Mouse (Mus musculus): ENCODE measurements at regions not wholly inside any gene's neighbourhood (a gene's known extent, or its start where the extent isn't known, plus 50 kb on each side); places are given as distances from the start of the nearest gene placed in this dataset.

DNA sequence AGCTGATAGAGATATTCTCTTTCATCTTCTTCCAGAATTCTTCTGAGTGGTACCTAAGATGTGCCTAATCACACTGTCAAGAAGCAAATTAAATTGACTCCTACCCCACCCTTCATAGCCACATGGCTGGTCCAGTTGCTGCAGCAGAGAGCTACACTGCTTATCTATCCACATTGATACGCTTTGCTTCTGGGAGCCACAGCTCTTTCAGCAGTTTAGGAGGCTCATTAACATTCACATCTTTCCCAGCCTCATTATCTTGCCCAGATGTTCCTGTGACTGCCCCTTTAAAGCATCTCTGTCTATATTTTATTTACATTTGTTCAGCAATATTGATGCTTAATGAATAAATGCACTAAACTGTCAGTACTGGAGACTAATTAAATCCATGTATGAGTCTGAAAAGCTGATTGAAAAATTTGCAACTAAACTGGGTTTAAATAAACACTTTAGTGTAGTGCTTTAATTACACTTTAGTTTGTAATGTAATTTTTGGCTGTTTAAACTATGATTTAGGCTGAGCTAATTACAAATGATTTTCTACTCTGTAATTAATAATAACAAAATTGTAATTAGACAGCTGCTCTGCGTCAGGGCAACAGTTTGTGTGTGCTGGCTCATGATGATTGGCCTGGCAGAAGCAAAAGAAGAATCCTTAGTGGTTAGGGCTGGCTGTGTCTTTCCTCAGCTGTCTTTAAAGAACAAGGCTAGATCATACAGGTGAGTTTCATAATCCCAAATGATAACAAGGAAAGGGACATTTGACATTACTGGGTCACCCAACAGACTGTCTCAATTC lies 632.5 kb upstream of the Tle4 start:
- no peak for DNase-seq (ENCODE audit: low read depth, low spot score)

DNA sequence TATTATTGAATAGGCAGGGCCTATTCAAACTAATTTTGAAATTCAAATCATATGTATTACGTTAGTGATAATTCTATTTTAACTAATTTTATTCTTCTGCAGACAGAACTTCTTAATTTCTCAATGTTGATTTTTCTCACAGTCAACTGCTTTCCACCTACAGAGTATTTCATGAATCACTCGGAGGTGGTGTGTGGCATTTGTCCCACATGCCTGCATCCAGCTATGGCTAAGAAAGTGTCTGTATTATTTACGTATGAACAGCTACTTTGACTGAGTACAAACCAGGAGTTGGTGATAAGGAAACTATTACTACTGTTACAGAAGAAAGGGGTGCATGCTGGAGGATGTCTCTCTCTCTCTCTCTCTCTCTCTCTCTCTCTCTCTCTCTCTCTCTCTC lies 619.5 kb upstream of the Tle4 start:
- no peak for DNase-seq (ENCODE audit: low read depth, low spot score)

DNA sequence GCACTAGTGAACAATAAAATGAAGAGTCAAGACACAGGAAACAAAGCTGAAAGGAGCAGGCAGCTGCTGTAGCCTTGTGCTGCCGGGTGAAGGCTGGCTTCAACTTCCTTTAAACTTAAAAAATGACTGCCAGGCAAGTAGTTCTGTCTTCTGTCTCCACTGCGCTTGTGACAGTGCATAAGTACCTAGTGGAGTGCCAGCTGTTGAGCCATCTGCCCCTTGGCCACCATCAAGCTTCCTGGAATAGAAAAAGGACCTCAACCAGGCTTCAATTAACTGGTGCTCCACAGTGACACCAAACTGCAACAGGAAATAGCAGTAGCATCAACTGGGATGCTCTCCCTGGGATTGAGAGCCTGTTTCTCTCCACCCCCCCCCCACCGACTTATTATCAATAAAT lies 616.8 kb upstream of the Tle4 start:
- DNase-seq (ENCODE audit: low read depth, low spot score): no peak

DNA sequence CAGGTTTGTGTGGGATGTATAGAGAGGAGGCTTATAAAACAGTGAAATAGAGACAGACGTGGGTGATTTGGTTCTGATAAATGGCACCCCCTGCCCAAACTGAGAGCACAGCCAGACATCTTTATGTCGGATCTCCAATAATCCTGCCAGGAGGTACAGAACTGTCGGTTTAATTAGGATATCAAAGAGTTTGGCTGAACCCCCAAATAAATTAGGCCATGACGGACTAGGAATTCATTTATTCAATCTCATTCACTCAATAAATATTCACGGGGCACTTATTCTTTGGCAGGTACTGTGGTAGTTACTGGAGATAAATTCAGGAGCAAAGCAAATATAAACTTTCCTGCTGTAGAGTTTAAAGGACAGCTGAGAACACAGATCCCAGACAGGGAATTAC lies 615.0 kb upstream of the Tle4 start:
- DNase-seq (ENCODE audit: low read depth, low spot score): no peak

DNA sequence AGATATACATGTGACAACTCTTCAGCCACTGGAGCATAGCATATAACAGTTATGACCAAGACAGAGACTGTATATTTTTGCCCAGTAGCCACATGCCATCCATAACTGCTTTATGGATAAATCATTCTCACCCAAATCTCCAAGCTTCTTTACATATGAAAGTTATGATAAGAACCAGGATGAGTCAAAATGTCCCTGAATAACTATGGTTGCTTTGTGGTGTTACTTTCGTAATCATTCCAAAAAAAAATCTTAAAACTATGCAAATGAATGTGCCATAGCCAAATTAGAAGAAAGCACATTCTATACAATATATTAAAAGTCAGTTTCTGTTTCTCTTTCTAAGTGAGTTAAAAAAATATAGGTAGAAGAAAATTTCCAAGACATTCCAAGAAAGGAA lies 605.2 kb upstream of the Tle4 start:
- DNase-seq (ENCODE audit: low read depth, low spot score): no peak

DNA sequence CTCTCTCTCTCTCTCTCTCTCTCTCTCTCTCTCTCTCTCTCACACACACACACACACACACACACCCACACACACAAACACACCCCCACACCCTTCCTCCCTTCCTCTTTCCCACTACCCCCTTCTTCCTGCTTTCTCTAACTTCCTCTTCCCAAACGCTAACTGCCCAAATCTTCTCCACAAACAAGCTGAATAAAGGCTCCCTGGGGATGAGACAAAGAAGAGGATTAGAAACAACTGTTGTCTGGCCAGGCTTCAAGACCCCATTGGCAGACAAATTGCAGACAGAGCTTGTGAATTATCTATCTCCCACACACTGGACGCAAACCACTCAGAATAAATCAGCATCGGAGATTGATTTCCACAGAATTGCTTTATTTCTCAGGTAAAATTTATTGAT lies 603.4 kb upstream of the Tle4 start:
- peak; percentile 3 for DNase-seq (ENCODE audit: low read depth, low spot score)

DNA sequence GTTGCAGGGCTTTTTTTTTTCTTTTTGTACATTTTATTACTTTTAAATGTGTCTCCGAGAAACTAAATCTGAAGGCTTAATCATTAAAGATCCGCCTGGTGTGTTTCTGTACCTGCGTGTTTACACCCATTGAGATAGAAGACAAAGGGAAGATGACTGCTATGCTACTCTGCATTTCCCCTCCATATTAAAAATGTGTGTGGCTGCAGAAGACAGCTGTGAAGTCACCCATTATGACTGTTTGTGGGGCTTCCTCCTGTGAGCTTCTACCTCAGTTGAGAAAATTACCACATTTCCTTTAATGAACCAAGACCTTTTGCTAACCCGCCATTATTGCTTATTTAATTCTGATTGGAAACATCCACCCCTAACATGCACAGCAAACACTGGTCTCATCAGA lies 602.9 kb upstream of the Tle4 start:
- DNase-seq (ENCODE audit: low read depth, low spot score): no peak

DNA sequence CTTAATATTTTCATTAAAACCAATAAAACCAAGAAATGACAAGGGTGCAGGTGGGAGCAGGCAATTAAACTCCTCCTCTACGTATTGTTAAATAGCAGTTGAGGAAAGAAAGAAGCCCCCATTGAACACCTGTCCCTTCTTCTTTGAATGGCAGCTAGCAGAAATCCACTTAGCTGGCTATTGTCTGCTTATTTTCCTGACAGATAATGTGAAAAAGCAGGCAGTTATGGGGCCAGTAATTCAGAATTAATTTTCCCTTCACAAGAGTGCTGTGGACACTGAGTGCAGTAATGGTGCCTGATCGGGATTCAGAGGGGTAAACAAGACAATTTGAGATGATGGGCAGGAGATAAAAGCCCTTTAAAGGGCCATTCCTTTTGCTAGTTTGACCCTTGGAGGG lies 602.5 kb upstream of the Tle4 start:
- DNase-seq (ENCODE audit: low read depth, low spot score): no peak

DNA sequence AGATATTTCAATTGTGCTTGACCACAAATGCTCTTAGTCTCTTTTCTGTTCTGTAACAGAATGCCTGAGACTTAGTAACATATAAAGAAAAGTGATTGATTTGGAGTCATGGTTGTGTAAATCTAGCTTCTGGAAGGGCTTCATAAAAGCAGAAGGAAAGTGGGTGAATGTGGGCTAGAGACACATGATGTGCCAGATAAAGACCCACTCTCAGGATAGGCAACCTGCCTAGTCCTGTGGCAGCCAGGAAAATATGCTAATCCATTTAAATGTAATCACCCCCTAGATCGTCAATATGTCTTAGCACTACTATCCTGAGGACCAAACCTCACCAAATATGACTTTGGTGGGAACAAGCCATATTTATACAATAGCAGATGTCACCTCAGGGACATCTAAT lies 601.8 kb upstream of the Tle4 start:
- DNase-seq (ENCODE audit: low read depth, low spot score): no peak

DNA sequence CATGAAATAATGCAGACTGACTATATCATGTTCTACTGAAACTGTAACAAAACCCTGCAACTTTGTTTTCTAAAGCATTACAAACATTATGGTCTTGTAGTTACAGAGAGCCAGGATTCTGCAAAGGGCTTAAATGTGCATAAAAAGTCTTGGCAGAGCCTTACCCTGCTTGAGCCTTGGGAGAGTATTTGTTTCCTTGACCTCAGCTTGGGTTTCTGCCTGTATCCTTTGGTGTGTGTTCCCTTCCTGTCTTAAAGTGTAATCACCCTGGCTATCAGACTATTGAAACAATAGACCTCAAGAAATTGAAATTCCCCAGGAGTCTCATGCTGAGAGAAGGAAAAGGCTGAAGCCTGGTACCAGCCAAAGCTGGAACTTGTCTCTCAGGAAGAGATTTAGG lies 577.4 kb upstream of the Tle4 start:
- DNase-seq (ENCODE audit: low read depth, low spot score): no peak

DNA sequence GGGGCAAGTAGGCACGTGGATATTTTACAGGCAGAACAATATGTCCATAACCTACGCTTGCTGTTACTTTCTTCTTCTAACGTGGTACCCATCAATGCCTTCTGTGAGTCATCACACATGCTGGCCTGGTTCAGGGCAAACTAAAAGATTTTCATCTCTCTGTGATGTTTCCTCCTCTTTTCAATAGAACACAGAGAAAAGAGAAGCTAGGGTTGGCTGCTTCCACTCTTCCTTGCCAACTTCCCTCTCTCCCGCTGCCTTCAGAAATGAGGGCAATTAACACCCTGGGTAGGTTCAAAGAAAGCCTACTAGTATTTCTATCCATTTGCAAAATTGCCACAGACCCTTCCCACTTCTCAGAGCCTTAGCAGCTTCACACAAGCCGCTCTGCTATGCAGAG lies 575.5 kb upstream of the Tle4 start:
- DNase-seq (ENCODE audit: low read depth, low spot score): no peak

DNA sequence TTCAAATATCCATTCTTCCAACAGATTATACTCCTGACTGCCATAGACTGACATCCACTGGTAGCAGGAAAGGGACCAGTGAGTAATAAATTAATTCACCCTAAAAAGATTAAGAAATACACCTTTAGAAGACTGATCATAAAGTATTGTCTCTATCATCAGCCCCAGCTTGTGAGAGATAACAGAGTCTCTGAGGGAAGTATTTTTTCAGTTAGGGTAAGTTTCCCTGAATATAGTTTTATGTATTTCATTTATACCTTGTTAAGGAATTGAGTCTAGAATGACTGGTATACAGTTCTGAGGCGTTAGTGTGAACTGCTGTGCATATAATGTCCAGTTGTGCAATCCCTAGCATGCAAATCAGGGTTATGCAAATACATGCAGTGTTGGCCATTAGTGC lies 569.3 kb upstream of the Tle4 start:
- DNase-seq (ENCODE audit: low read depth, low spot score): no peak

DNA sequence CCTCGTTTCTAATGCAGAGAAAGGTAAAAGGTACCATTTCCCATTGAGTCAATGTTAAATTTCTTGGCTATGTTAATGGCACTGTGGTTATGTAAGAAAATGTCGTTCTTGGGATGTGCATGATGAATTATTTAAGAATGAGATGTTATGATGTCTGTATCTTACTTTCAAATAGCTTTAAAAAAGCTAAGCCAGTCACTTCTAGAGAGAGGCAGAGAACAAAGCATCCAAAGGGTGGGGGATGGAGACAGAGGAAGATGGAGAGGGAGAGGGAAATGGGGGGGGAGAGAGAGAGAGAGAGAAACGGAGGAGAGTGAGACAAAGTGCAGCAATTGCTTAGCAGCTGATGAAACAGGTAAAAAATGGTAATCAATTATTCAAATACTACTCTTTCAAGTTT lies 562.8 kb upstream of the Tle4 start:
- no peak for DNase-seq (ENCODE audit: low read depth, low spot score)

DNA sequence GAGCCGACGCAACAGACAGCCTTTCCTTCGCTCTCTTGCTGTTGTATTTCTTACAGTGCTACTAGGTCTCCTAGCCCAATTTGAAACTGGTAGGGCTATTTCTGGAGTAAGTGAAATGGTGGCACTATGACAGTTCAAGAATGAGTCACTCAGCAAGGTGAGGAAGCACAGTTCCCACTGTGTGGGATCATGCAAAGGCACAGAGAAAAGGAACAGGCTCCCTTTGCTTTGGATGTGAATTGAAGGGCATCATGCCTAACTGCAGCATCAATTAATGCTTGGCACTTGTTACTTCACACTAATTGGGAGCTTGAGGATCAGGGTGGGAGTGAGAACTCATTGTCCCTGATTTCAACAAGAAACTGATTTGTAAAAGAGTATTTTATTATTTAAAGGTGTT lies 560.8 kb upstream of the Tle4 start:
- DNase-seq (ENCODE audit: low read depth, low spot score): no peak

DNA sequence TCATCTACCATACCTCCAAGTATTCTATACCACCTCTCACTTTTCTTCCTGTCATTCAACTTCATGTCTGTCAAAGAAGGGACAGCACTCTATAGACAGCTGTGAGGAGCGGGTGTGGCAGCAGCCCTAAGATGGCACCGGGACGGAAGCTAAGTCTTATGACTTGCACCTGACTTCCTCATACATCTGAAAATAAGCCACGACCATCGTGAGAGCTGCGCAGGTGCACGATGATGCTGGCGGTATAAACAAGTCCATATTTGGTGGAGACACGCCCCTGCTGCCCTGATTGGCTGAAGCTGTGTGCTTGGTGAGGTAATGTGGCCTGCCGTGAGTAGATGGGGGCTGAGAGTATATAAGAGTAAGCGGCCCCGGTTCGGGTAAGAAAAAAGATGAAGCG lies 560.3 kb upstream of the Tle4 start:
- DNase-seq (ENCODE audit: low read depth, low spot score): no peak

DNA sequence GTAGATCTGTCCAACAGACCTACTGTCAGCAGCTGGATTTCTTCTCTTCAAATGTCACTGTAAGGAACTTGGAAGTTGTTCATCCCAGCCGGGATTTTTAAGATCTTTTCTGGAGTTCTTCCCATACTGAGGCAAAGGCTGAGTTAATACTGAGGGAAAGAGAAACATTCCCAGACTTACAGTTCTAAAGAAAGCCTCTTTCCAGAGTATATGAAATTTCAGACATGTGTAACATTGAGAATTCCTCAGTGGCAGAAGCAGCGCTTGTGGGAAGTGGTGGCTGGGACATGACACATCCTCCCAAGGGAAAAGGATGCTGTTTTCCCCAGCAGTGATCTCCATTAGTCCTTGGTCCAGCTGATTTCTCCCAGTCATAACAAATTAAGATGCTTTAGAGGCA lies 556.8 kb upstream of the Tle4 start:
- no peak for DNase-seq (ENCODE audit: low read depth, low spot score)

DNA sequence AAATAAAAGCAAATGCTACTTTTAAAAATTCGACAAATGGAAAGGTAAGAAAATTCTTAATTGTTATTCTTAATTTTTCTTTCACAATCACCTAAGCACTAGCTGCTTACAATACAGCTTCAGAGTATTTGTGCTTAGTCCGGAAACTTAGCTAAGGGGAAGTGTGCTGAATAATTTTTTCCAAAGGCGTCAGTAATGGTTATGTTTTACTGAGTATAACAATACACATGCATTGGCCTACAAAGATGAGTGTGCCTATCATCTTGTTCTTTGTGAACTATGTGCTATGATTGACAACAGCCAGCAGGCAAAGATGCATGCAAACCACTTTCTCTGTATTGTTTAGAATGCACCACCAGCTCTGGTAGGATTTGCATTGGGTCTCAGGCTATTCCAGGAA lies 548.5 kb upstream of the Tle4 start:
- no peak for DNase-seq (ENCODE audit: low read depth, low spot score)

DNA sequence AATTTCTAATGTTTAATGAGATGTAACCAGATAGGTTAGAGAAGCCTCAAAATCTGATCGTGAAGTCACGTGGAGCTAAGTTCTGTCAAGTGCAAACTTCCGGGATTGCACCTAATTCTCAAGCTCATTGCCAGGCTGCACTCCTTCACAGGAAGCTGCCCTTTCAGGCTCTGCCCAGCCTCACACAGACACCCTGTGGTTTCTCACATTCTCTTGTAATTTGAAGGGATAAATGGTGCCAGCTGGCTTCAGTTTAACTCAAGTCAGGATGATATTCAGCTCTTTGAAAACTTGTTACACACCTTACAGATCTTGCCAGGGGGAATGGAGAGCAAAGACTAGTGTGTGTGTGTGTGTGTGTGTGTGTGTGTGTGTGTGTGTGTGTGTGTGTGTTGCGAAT lies 529.3 kb upstream of the Tle4 start:
- DNase-seq (ENCODE audit: low read depth, low spot score): no peak

DNA sequence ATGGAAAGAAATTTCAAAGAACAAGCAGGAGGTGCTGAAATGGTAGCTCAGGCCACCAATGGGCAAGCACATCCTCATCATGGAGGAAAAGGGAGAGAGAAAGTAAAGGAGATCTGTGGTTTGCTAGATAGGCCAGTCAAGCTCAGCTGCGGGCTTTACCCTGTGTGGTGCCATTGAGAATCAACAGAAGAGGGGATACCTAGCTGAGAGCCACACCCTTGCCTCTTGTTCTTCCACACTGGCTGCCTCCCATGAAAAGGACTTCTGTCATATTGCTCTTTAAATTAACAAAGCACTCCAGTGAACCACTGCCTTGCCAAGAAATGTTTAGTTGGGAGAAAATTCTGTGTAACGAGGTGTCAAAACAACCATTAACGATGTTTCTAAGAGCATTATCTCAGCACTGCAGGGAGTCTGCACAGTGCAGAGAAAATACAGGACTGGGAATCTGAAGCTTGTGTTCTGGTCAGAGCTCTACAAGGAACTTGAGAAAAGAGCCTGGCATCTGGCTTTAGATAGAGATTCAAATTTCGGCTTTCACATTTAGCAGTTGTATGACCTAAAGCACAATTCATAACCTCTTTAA lies 510.7 kb upstream of the Tle4 start:
- no peak for DNase-seq (ENCODE audit: low read depth, low spot score)

DNA sequence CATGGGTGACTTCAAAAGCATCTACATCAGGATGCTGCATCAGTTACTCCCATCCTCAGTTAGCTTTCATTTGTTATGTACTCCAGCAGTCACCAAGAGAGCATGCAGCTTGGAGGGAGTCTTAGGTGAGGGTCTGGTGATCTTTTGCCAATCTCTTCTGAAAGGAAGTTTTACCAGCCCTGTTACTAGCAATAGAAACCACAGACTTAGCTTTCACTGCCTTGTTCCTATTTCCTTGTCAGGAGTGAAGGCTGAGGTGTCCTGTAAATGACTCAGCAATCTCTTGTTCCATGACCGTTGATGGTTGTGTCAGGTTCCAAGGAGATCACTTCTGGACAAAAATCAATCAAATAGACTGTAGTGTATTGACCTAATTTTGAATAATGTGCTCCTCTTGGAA lies 497.2 kb upstream of the Tle4 start:
- DNase-seq (ENCODE audit: low read depth, low spot score): no peak

DNA sequence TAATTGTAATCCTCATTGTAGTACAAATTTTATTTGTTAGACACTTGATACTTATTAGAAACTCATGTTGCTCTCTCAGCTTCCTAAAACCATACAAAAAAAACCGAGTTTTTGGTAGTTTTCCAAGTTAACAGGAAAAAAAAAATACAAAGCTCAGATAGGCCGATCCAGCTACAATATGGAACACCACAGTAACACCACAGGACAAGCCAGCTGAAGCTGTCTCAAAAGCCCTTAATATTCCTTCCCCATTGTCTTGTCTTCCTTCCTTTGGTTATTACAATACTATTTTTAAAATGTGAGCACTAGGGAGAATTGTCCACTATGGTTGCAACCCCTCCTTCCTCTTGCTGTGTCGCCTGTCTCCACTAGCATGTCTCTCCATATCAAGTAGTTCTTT lies 495.7 kb upstream of the Tle4 start:
- DNase-seq (ENCODE audit: low read depth, low spot score): no peak

DNA sequence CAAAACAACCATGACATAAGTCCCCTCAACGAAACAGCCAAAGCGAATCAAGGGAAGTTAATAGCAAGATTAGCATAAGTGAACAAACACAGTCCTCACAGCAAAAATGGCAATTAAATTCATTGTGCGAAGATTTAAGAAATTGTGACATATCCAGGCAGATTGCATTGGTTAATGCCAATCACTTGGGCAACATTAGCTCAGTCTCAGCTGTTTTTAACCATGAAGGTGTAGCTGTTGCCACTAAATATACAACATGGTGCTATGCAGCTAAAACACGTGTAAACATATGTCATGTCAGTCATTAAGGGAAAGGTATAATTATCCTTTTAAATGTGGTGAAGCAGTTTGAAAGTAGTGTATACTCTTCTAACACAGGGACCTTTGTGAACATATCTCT lies 482.8 kb upstream of the Tle4 start:
- DNase-seq (ENCODE audit: low read depth, low spot score): no peak

DNA sequence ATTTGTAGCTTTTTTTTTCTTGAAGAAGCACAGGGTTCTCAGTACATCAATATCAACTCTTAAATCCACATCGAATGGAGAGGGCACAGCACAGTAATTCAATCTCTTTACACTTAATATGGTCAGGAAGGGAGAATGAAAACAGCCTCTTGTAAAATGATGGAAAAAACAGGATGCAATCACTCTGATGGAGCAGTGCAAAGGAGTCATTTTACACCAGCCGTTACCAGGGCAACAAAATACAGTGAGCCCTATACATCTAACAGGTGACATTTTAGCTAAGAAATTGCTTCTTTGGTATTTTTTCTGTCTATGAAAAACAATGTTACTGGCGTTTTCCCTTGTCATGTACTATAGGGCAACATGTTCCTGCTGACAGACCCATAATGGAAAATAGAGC lies 459.9 kb upstream of the Tle4 start:
- no peak for DNase-seq (ENCODE audit: low read depth, low spot score)

DNA sequence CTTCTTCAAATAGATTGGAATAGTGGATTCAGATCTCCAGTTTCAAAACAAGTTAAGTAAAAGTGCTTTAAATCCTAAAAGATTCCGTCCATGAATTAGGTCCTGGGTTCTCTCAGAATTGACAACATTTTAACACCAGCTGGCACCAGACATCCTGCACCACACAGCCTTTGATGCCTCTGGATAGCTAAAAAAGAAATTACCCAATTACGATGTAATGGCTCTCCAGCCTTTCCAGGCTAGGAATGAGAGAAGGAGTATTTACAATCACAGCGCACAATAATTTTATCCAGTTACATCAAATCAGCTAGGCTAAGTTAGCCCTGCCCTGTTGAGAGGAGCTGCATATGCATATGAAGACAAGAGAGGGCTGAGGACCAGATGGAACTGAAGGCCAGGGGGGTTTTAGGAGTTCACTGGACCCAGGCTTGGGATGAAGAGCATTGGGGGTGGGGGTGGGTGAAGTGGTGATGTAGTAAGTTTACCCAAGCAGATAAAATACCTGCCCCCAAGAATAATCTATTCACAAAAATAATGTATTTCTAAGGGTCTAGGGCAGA lies 455.8 kb upstream of the Tle4 start:
- no peak for DNase-seq (ENCODE audit: low read depth, low spot score)

Data from skeletal muscle tissue, adult 2 months (tissue).